Mouse (Mus musculus) A20 (cell line): ENCODE measurements at regions not wholly inside any gene's neighbourhood (a gene's known extent, or its start where the extent isn't known, plus 50 kb on each side); places are given as distances from the start of the nearest gene placed in this dataset.

Experiments used
- DNase-seq: peaks from one replicate; pipeline ENCODE4 v3.0.0-alpha.2; 2011; ENCODE audit warnings: low read depth, low spot score

DNA sequence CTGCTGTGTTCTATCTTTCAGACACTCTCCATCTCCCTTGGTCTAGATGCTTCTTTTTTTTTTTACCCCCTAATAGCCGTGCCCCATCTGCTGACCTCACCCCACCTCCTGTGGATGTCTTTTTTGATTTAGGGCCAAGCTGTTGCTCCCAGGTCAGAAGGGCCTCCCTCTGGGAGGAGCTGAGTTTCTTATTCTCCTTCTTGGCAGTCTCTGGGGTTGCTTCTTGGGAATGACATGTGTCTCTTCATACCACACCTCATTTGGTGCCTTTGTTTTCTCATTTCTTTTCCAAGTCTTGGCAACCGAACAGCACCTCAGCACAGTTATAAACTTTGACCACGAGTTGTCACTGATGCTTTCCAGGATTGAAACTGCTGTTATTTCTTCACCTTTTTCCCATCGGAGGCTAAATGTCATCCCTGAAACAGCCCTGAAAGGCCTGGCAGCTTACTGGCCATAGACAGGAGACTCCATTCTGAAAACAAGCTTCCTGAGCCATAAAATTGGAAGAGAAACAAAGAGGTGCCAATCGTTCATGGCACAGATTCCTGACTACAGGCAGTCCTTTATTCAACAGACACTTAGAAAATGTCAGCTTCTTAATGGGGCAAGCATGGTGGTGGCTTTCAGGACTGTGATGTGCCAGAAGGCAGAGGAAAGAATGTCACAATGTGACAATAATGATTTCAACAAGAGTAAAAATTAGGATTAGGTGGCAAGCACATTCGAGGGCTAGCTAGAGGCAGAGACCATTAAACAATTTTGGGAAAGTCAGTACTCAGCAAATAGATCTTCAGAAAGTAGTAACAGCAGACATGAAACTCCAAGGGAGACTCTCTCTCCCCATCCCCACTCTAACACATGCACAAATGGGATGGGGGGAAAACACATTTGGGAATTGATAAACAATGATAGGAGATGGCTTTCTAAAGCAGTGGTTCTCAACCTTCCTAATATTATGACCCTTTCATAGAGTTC is 197.1 kb upstream of the Arrdc4 start:
- DNase-seq, result no peak

DNA sequence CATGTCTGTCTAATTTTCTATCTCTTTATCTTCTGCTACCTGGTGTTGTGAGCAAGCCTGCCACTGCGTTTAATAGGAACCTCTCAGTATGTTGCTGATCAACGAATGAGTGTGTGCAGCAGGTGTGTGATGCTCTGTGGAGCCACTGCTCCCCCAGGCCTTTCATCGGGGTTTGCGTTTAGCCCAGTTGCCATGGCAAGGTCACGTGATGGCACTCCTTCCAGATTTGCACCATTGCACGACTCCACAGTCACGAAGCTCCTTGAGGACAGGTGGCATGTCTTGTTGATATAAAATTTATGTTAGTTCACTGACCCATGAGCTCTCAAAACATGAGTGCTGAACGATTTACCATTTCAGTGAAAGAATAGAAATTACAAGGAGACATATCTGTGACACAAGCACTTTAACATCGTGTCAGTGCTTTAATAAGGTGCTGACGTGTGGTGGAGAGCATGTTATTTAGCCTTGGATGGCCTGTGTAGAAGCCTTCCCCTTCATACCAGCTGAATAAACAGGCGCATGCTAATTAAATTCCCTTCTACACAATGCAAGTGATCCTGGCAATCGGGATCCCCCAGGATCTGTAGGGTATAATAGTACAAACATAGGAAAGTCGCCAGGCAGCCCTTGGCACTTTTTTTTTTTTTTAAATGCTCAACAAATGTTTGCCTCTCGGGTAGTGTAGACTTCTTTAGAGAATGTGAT is 181.7 kb upstream of the Arrdc4 start:
- DNase-seq, result no peak

DNA sequence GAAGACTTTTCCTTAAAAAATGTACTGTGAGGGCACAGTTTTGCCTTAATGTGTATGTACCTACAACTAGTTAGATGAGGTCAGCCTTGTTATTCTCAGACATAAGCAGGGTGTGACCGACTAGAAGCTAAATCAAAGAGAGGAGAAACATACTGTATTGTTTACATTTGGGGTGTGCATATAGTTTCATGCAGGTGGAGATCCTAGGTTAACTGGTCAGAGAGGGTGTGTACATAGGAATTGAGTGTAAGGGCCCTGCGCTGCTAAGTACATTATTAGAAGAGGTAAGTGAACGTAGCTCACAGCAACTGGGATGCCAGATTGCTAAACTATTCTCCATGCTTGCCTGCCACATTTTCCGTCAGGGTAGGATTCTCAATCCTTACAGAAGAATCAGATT is 180.6 kb upstream of the Arrdc4 start:
- no peak for DNase-seq

DNA sequence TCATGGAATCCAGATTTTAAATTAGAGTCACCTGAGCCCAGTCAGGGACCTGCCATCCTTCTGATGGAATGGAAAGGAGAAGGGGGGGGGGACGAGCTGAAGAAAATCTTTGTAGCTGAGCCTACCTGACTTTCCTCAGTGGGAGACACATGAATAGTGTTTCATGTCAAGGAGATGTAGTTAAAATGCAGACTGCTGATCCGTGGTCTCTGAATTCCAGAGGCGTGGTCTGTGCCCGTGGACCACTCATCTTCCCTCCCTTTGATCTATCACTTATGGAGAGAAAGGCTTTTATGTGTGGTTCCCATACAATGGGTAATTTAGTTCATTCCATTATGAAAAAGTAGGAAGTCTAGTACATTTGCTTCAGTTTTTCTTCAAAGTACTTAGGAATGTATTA is 176.6 kb upstream of the Arrdc4 start:
- no peak for DNase-seq

DNA sequence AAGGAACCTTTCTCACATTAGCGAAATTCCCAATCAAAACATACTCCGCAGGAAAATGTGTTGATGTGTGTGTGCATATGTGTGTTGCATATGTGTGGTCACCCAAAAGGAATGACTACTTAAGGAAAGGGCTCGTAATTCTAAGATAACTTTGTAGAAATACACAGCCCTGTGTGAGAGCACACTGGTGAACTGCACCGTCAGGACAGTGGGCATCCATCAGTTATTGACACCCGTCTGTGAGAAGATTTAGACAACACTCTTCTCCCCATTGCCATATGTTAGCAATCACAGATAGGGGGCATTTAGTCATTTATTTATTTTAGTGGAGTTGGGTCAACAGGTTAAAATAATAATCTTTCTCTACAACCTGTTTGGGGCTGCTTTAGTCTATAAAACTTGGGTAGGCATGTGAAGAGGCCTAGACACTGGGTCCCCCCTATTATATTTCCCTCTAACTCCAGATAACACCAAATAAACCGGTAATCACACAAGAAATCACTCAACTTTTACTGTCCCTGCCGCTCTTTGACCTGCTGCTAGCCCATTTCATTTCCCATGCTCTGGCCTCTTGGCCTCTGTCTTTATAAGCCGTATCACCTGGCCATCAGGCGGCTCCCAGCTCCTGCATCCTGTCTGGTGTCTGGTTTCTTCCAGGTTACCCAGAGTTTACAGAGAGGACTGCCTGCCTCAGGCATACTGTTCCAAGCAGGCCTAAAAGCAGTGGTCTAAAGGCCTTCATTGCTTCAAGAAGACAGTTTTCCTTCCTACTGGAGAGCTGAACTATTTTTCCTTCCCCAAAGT is 169.8 kb upstream of the Arrdc4 start:
- DNase-seq, result no peak

DNA sequence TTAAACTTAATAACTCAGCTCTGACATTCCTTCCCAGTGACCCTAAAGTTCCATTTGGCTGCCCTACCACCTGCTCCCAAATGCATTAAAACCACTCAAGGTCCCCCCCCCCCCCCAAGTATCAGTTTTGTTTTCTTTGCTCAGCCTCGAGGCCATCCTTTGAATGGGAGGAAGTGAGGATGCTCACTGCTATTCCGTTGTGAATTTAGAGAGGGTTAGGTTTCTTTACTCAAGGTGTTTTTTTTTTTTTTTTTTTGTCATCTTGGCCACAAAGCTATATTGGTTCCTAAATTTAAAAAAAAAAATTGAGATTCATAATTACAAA is 168.8 kb upstream of the Arrdc4 start:
- no peak for DNase-seq

DNA sequence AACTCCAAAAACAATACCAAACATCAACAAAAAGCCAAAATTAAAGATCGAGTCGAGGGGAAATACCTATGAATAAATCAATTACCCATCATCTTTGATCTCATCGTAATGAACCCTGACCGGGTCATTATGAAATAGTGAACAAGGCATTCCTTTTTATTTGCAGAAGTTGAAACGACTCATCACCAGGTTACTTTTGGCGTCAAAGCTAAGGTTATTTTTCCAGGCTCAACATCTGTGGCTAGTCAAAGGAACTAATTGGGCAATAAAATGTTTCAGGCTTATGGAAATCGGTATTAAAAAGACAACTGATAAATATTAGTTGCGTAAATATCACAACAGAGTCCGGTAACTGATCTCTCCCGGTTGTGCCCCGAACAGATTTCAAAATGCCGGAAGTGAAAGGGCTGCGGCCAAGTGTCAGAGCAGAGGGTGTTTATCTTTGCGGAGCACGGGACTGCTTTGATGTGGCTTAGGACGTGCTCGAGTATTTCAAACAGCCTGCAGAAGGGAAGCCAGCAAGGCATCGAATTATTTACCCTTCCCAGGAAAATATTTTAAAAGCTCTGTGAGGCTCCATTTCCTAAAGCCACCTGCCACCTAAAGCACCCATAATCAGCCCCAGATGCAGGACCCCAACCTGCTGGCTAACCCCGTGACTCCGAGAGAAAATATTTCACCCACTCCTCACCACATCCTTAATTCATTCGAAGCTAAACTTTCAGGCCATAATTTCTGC is 168.3 kb upstream of the Arrdc4 start:
- DNase-seq, result no peak

DNA sequence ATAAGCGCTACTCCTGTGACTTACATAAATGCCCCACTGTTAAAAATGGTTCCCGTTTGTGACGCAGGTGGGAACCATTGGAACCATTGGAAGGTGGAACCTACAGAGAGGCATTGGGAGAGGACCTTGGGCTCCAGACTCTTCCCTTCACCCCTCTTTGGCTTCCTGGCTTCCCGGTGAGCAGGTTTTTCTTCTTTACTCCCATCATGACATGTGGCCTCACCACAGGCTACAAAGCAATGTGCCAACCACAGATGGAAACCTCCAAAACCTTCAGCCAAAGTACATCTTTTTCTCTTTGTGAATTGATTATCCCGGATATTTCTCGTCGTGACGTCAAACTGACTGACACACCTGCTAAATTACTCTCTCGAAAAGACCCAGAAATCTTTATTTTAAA is 166.9 kb upstream of the Arrdc4 start:
- DNase-seq, result no peak

DNA sequence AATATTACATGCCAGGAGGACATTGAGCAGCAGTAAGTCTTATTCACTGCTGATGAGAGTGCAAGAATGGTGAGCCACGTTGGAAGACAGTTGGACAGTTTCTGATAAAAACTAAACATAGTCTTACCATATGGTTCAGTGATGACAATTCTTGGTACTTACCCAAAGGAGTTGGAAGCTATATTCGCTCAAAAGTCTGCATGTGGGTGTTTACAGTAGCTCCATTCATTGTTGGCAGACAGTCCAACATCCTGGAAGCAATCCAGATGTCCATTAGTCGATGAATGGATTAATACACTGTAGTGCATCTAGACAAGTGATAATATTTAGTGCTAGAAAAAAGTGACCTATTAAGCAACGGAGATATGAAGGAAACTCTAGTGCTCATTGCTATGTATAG is 165.3 kb upstream of the Arrdc4 start:
- no peak for DNase-seq

DNA sequence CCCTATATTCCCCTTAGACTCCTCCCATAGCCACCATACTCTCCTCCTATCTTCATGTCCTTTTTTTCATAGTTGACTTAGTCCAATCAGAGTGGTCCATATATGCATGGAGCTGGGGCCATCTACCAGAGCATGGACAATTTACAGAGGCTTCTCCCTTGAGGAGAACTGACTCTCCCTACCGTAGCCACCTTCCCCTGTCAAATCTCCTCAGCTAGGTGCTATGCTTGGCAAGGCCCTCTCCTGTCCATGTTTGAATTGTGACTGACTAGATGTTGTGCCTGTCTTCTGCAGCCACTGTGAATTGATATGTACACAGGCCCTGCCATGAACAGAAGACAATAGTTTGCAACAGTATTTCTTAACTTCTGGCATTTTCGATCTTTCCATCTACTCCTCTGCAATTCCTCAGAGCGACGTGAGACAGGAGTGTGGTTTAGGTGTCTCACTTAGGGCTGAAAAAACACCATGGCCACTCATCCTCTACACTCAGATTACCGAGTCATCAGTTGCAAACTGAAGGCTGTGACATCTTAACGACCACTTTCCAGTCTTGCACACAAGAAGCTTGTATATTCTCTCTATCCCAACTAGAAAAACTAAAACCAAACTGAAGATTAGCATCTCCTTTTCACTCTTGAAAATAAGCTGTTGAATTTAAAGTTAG is 163.1 kb upstream of the Arrdc4 start:
- DNase-seq, result no peak

DNA sequence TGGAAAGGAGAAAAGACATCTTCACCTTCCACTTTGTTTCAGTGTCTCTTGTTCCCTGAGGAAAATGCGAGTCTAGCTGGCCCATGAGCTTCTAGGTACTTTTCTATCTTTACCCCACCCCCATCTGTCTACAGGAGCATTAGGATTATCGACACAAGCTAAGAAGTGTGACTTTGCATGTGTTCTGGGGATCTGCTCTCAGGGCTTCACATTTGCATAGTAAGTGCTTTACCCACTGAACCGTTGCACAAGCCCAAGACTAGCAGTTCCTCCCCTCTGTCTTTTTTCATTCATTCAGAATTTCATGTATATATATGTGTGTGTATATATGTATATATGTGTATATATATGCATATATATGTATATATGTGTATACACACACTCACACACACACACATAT is 162.5 kb upstream of the Arrdc4 start:
- DNase-seq, result no peak

DNA sequence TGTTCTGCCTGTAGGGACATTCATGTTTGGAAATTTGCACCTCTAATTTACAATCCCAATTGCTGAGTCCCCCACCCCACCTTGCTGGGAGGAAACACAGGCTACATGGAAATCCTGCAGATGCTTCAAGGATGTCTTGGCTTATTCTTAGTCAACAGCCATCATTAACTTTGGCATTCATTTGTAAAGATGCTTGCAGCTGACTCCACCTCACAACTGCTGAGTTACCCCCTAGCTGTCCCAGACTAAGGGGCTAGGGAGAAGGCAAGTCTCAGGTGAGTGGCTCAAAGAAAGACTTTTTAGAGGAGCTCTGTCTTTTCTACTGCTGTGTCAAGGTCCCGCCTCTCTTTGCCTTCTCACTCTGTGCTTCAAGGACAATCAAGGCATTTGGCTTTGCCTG is 160.7 kb upstream of the Arrdc4 start:
- DNase-seq, result no peak

DNA sequence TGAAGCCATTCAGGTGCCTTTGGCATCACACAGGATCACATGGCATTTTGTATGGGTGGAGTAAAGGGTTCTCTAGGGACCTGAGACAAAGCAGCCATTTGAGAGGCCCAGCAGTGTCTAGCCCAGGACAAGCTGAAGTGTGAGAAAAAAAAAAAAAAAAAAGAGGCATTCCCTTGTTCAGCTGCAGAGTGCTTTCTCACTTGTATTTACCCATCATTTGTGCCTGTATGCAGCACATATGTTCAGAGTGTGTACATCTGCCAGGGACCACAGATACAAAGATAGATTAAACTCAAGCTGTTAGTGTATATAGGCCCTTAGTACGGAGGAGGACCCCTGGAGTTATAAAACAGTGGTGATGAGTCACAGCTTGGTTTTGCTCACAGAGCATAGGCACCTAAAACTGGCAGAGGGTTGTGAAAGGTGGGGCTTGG is 159.4 kb upstream of the Arrdc4 start:
- no peak for DNase-seq

DNA sequence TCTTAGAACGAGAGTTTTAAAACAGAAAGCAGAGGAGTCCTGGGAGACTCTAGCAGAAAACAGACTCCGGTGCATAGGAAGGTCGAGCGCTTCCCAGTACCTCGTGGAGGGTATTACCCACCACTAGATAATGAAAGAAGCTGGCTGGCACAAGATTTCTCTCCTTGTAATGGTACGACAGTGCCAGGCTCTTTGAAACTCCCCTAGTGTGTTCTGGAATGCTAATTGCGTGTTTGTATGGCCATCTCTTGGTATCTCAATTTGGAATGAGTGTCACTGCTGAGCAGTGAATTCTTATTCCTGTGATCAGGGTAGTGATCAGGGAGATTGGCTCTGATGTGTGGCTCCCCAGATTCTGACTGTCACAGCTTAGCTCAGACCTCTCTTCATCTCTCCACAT is 158.8 kb upstream of the Arrdc4 start:
- no peak for DNase-seq

DNA sequence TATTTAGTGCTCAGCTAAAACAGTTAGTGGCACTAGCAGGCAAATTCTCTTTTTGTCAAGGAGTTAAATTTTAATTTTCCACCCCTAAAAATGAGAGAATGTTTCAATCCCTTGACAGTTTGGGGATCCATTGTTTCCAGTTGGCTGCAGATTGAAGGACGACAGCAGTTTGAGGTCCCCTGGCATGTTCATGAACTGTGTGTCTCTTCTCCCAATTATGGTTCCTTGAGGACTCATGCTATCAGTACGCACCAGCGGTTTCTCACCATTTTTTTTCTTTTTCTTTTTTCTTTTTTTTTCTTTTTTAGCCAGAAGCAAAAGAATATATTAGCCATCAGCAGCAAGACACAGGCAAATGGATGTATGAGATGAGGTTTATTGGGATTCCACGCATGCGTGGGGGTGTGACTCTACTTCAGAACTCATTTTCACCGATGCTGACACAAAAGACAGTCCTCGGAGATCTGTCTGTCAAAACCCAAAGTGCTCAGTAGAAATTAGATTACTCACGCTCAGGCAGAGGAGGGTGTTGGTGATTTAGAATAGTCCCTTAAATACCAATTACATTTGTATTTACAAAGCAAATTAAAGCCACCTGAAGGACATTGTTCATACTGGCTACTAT is 157.8 kb upstream of the Arrdc4 start:
- no peak for DNase-seq

DNA sequence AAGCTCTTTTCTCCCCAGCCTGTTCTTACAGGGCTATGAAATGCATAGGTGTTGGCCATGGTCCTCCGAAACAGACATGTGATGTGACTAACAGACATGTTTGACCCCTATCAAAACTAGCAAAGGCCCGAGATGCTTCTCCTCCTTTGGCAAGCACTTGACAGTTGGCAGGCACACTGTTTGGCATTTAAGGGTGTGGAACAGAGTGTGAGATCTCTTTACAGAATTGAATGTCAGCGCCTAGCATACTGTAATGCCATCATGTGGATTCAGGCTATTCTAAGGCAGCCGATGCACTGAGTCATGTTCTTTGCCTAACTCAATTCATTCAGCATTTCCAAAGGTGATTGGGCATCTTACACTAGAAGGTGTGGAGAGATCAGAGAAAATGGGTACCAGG is 156.8 kb upstream of the Arrdc4 start:
- no peak for DNase-seq

DNA sequence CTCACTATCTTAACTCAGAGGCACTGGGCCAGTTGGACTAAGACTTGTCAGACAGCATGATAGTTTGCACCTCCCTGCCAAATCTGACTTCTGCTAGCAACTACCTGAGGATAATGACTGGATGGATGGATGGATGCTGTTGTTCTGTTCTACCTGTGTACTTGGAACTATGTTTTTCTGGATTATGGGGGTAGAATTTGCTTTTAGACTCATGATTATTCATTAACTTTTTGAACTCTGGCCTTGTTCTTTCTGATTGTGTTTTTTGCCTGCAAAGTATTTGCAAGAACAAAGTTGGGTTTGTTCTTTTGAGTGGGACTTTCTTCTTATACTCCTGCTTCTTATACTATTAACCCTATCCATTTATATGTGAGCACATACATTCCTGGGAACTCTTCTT is 137.1 kb upstream of the Arrdc4 start:
- DNase-seq, result no peak

DNA sequence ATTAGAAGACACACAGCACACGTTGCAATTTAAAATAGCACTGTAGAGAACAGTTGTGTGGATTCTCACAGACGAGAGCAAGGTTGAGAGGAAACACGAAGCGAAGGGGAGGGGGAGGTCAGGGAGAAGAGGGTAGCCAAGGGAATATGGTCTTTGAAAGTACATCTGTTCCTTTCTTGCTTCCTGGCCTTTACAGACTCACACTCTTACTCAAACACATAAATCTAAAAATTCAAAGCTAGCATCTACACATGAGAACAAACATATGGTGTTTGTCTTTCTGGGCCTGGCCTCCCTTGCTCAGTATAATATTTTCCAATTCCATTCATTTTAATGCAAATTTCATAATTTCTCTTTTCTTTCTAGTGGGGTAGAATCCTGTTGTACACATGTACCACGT is 124.0 kb upstream of the Arrdc4 start:
- no peak for DNase-seq

DNA sequence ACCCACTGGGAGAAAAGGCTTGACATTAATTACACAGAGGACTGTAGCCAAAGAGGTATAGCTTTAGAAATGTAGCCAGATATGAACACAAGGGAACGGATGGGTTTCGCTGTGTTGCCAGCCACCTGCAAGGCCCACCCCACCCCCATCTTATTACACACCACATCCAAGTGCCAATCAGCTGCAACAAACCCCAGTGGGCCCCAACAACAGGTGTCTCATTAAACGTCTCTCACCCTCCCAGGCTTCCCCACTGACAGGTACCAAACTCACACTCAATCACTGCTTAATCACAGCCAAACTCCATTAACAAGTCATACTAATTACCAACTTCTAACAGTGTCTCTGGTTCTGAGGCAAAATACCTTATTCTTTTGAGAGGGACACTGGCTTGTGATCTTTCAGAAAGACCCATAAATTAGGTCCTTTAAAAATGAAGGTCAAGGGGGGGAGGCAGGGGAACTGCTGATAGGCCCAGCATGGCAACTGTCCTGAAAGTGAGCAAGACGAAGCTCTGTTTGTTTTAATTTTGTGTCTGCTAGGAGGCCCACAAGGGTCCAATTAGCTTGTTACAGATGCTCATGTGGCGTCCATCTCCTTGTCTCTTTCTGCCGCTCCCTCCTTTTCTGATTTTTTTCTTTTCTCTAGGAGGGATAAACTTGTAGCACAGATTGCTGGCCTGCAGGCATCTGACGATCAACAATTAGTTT is 115.4 kb upstream of the Arrdc4 start:
- DNase-seq, result no peak
